15 mouse cellular contexts compared by ENCODE assay signal in genomic region chr12:8793410-8794051, GRCm38 (mm10). TPM values are rescaled to one million over a fixed set of nuclear protein-coding genes. Genes with fewer than 3 reads are reported as not detected.
DNase-seq lines count a peak whose midpoint lies in the region; ATAC-seq lines count a peak whose summit lies in the region.
"Had no signal": no experiment of that assay in that cellular context is flagged by ENCODE, and none has a peak within 500 bp of the region (broad histone marks: within the 10 kb centered on the region; RNA-seq: fewer than 3 reads in every experiment).

No protein-coding gene starts in this region.

- H3K36me3 ChIP-seq in hindbrain, embryonic 16.5 days (ENCODE audit: control insufficient read depth, insufficient read depth, low read length) = peaks cover 8% of the 10 kb centered on the region
- peaks cover 55% of the 10 kb centered on the region for H3K36me3 ChIP-seq in hindbrain, embryonic 12.5 days
- H3K36me3 ChIP-seq in liver, embryonic 15.5 days (replicated peaks) = peaks cover 11% of the 10 kb centered on the region
- peaks cover 19% of the 10 kb centered on the region for H3K36me3 ChIP-seq in intestine, embryonic 15.5 days

- no peak overlapping the region for H3K9ac ChIP-seq in hindbrain, embryonic 16.5 days (ENCODE audit: low read depth, low read length)
- H3K9ac ChIP-seq in hindbrain, embryonic 12.5 days = no peak overlapping the region
- H3K9ac ChIP-seq in liver, embryonic 15.5 days = no peak overlapping the region
- H3K9ac ChIP-seq in intestine, embryonic 15.5 days = no peak overlapping the region

- 88% methylated on average over 2 of the region's 2 CpGs for WGBS in hindbrain, embryonic 16.5 days
- 93% methylated on average over 2 of the region's 2 CpGs for WGBS in hindbrain, embryonic 12.5 days
- 50% methylated on average over 2 of the region's 2 CpGs for WGBS in liver, embryonic 15.5 days (ENCODE audit: insufficient replicate concordance)
- 84% methylated on average over 2 of the region's 2 CpGs for WGBS in intestine, embryonic 15.5 days

- H3K27me3 ChIP-seq in hindbrain, embryonic 16.5 days (replicated peaks; ENCODE audit: control insufficient read depth, insufficient read depth, low read length) = no peaks in the 10 kb centered on the region
- no peaks in the 10 kb centered on the region for H3K27me3 ChIP-seq in hindbrain, embryonic 12.5 days
- H3K27me3 ChIP-seq in liver, embryonic 15.5 days = no peaks in the 10 kb centered on the region
- H3K27me3 ChIP-seq in intestine, embryonic 15.5 days (replicated peaks) = no peaks in the 10 kb centered on the region

- no peak overlapping the region for H3K4me3 ChIP-seq in hindbrain, embryonic 16.5 days (ENCODE audit: low read length)
- H3K4me3 ChIP-seq in hindbrain, embryonic 12.5 days = no peak overlapping the region
- no peak overlapping the region for H3K4me3 ChIP-seq in liver, embryonic 15.5 days (replicated peaks)
- no peak overlapping the region for H3K4me3 ChIP-seq in intestine, embryonic 15.5 days (replicated peaks)

- H3K27ac ChIP-seq in hindbrain, embryonic 16.5 days (ENCODE audit: low read depth, low read length) = no peak overlapping the region
- H3K27ac ChIP-seq in hindbrain, embryonic 12.5 days = no peak overlapping the region
- peak overlapping the region; percentile 45 for H3K27ac ChIP-seq in liver, embryonic 15.5 days (replicated peaks)
- H3K27ac ChIP-seq in intestine, embryonic 15.5 days = no peak overlapping the region

- peak; percentile 50 for ATAC-seq in hindbrain, embryonic 16.5 days
- no peak for ATAC-seq in hindbrain, embryonic 12.5 days (ENCODE audit: low FRiP score)
- peak; percentile 73 for ATAC-seq in liver, embryonic 15.5 days (ENCODE audit: insufficient read depth)
- no peak for ATAC-seq in intestine, embryonic 15.5 days
- ATAC-seq: intestine, postnatal 0 days had no signal

- peak; percentile 64 for DNase-seq in brain, adult 2 months (ENCODE audit: low read depth, low spot score)
- DNase-seq in cerebellum, adult 9-11 months = peak; percentile 73
- no peak for DNase-seq in urinary bladder, postnatal 10 days (ENCODE audit: low spot score)
- DNase-seq: adrenal gland, postnatal 10 days; embryo, embryonic 11 days; gastrocnemius, postnatal 25 days; kidney, postnatal 10 days; lung, adult 18-20 months; midbrain, embryonic 14.5 days; thymus, postnatal 4 days had no signal

- peaks cover 7% of the 10 kb centered on the region; the same call in 1 of the 2 replicates for H3K9me3 ChIP-seq in hindbrain, embryonic 16.5 days (ENCODE audit: control insufficient read depth, low read length)
- 0 out of 2 replicates have a peak, but pooled peaks cover 7% of the 10 kb centered on the region for H3K9me3 ChIP-seq in hindbrain, embryonic 12.5 days (replicated peaks)
- H3K9me3 ChIP-seq in liver, embryonic 15.5 days (replicated peaks) = no peaks in the 10 kb centered on the region
- no peaks in the 10 kb centered on the region for H3K9me3 ChIP-seq in intestine, embryonic 15.5 days

- no peak overlapping the region for H3K4me2 ChIP-seq in hindbrain, embryonic 16.5 days (ENCODE audit: low read length)
- H3K4me2 ChIP-seq in hindbrain, embryonic 12.5 days (replicated peaks) = no peak overlapping the region
- no peak overlapping the region for H3K4me2 ChIP-seq in liver, embryonic 15.5 days
- H3K4me2 ChIP-seq in intestine, embryonic 15.5 days (replicated peaks) = no peak overlapping the region

- H3K4me1 ChIP-seq in hindbrain, embryonic 16.5 days (ENCODE audit: control insufficient read depth, insufficient read depth, low read depth, low read length) = no peaks in the 10 kb centered on the region
- H3K4me1 ChIP-seq in hindbrain, embryonic 12.5 days = peaks cover 4% of the 10 kb centered on the region
- peaks cover 10% of the 10 kb centered on the region; the same call in 1 of the 2 replicates for H3K4me1 ChIP-seq in liver, embryonic 15.5 days (replicated peaks)
- peaks cover 7% of the 10 kb centered on the region for H3K4me1 ChIP-seq in intestine, embryonic 15.5 days (replicated peaks)

RNA-seq across cellular contexts. Expression of gene Sdc1, which starts 22.4 kb away (rescaled TPM):
- polyA plus RNA-seq in hindbrain, embryonic 16.5 days (2015; fragmentation: Nextera tagmentation; extraction: Ambion mirVana) = 18.0 and 21.5 TPM in 2 replicates
- polyA plus RNA-seq in hindbrain, embryonic 12.5 days (2016; fragmentation: Nextera tagmentation; extraction: Ambion mirVana) = 70.1 and 81.0 TPM in 2 replicates
- polyA plus RNA-seq in liver, embryonic 15.5 days (2015; fragmentation: Nextera tagmentation; extraction: Ambion mirVana) = 23.3 and 26.3 TPM in 2 replicates
- polyA plus RNA-seq in intestine, embryonic 15.5 days (2015; fragmentation: Nextera tagmentation; extraction: Ambion mirVana) = 101 and 106 TPM in 2 replicates

Comparison
In these comparisons a context has a peak if more than half of its experiments do, and no peak if none do; other contexts are left out.
1. ATAC-seq: peak in hindbrain, embryonic 16.5 days (single experiment) and liver, embryonic 15.5 days (single experiment); none in hindbrain, embryonic 12.5 days (single experiment) and intestine, embryonic 15.5 days (single experiment).